Mouse (Mus musculus): ENCODE measurements at regions not wholly inside any gene's neighbourhood (a gene's known extent, or its start where the extent isn't known, plus 50 kb on each side); places are given as distances from the start of the nearest gene placed in this dataset.

DNA sequence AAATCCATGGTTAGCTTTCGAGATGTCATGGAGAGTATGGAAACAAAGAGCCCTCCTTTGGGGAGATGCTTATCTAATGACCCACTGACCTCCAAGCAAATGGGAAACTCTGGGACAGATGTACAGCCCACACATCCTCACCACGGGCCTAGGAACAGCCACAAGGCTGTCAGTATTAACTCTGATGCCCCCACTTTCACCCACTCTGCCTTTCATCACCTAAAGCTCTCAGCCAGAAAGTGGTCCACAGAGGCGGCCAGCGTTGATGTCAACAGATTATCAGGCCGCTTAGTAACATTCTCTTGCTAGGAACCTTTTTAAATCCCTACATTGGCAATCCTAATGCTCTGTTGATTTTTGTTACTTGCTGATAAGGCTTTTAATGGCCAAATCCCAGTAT is 1210.6 kb downstream of the Diaph3 start:
- Histone ChIP-seq H3ac (ENCODE audit: control insufficient read depth, insufficient read length) (no peak overlapping the region), H3K27me3 (ENCODE audit: control insufficient read depth, insufficient read depth, insufficient read length) (no peaks in the 10 kb centered on the region), H3K4me3 (no peak overlapping the region), H3K36me3 (ENCODE audit: control insufficient read depth, insufficient read depth) (no peaks in the 10 kb centered on the region), H3K4me2 (ENCODE audit: low read depth) (no peak overlapping the region), H3K79me2 (ENCODE audit: control insufficient read depth, insufficient read depth) (no peaks in the 10 kb centered on the region)
- no peak for TF ChIP-seq E2F4 (IDR thresholded peaks at IDR 0.05; ENCODE audit: insufficient read depth)
- TF ChIP-seq MYOD1 (IDR thresholded peaks at IDR 0.05; ENCODE audit: control insufficient read depth in 1 of 3, insufficient read length in 2 of 3, low read depth in 2 of 3), result peak in 1 of 3 experiments; percentile 22
- no peak for TF ChIP-seq POLR2AphosphoS2 (IDR thresholded peaks at IDR 0.05; ENCODE audit: insufficient read length, low read depth)
- TF ChIP-seq POLR2A (IDR thresholded peaks at IDR 0.05; ENCODE audit: insufficient read length, low read depth), result no peak

DNA sequence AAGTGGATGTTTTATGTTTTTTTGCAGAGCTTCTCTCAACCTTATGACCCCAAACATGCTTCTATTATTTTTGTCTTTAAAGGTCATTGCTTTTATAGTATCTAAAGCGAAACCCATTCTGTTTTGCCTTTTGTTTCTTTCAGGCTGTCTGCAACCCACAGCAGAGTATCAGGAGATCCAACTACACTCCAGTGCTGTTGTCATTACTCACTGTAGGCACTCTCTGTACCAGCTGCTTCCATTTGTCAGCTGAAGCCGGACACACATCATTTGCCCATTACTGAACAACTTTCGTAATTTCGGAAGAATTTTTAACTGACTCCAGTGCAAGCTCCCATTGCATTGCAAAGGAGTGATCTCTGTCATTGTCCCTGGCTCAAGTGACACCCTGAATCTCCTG is 1222.1 kb downstream of the Diaph3 start:
- Histone ChIP-seq H3K27me3 (ENCODE audit: control insufficient read depth, insufficient read depth, insufficient read length) (no peaks in the 10 kb centered on the region), H3K36me3 (ENCODE audit: control insufficient read depth, insufficient read depth) (no peaks in the 10 kb centered on the region), H3K4me3 (no peak overlapping the region), H3K4me2 (ENCODE audit: low read depth) (peak overlapping the region; percentile 39), H3K79me2 (ENCODE audit: control insufficient read depth, insufficient read depth) (no peaks in the 10 kb centered on the region), H3ac (ENCODE audit: control insufficient read depth, insufficient read length) (no peak overlapping the region)
- peak in 2 of 3 experiments; percentile 80 to 85 for TF ChIP-seq MYOD1 (IDR thresholded peaks at IDR 0.05; ENCODE audit: control insufficient read depth in 1 of 3, insufficient read length in 2 of 3, low read depth in 2 of 3)
- no peak for TF ChIP-seq CEBPB (IDR thresholded peaks at IDR 0.05; ENCODE audit: insufficient read depth, poor library complexity, severe bottlenecking)
- no peak for TF ChIP-seq POLR2AphosphoS2 (IDR thresholded peaks at IDR 0.05; ENCODE audit: insufficient read length, low read depth)
- TF ChIP-seq POLR2A (IDR thresholded peaks at IDR 0.05; ENCODE audit: insufficient read length, low read depth), result no peak
- no peak for TF ChIP-seq TCF12 (IDR thresholded peaks at IDR 0.05; ENCODE audit: insufficient read depth, poor library complexity, severe bottlenecking)

DNA sequence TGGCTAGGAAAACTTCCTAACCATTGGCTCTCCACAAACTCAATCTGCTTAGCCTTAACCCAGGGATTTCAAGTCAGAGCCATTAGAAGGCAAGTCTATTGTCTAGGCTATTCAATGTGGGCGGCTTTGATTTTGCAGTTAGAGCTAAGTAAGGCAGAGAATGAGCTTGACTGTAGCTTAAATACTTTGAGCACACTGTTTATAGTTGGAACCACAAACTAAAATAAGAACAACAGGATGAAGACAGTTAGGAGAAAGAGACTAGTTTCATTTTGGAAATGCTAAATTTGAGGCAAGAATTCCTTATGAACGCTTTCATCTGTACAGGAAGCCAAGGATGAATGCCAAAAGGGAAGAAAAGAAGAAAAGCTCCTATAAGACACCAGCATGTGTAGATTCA is 1225.3 kb downstream of the Diaph3 start:
- H3K4me3 ChIP-seq, result no peak overlapping the region

DNA sequence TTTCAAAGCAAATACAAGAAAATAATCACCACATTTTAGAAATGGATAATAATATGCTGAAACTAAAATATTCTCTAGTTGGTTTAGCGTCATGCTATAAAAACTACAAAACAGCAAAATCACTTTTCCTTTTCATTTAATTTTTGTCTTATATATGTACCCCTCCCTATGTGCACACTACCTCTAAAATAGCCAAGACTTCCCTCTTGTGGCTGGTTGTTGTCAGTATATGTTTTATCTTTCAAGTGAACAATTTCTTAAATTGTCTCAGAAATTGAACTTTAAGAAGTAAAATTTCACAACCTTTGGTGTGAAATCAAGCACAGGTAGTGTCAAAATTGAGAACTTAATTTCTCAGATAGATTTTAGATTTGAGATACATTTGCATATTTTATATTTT is 1243.1 kb downstream of the Diaph3 start:
- TF ChIP-seq E2F4 (IDR thresholded peaks at IDR 0.05; ENCODE audit: insufficient read depth) (no peak), CEBPB (IDR thresholded peaks at IDR 0.05; ENCODE audit: insufficient read depth, poor library complexity, severe bottlenecking) (no peak), MAX (IDR thresholded peaks at IDR 0.05; ENCODE audit: low read depth) (no peak), TCF12 (IDR thresholded peaks at IDR 0.05; ENCODE audit: insufficient read depth, poor library complexity, severe bottlenecking) (no peak)
- H3K36me3 ChIP-seq (ENCODE audit: control insufficient read depth, insufficient read depth), result no peaks in the 10 kb centered on the region
- no peaks in the 10 kb centered on the region for H3K27me3 ChIP-seq (ENCODE audit: control insufficient read depth, insufficient read depth, insufficient read length)
- H3K79me2 ChIP-seq (ENCODE audit: control insufficient read depth, insufficient read depth), result no peaks in the 10 kb centered on the region
- H3K4me2 ChIP-seq (ENCODE audit: low read depth), result no peak overlapping the region
- H3ac ChIP-seq (ENCODE audit: control insufficient read depth, insufficient read length), result no peak overlapping the region
- H3K4me3 ChIP-seq, result no peak overlapping the region

More for the DNA sequence above, 1225.3 kb downstream of the Diaph3 start:
- no peaks in the 10 kb centered on the region for H3K27me3 ChIP-seq (ENCODE audit: control insufficient read depth, insufficient read depth, insufficient read length)
- no peak for TF ChIP-seq POLR2AphosphoS2 (IDR thresholded peaks at IDR 0.05; ENCODE audit: insufficient read length, low read depth)
- TF ChIP-seq REST (IDR thresholded peaks at IDR 0.05; ENCODE audit: insufficient read depth, insufficient read length), result no peak
- no peak for TF ChIP-seq TCF12 (IDR thresholded peaks at IDR 0.05; ENCODE audit: insufficient read depth, poor library complexity, severe bottlenecking)
- TF ChIP-seq TCF3 (IDR thresholded peaks at IDR 0.05; ENCODE audit: insufficient read length, low read depth), result no peak
- TF ChIP-seq E2F4 (IDR thresholded peaks at IDR 0.05; ENCODE audit: insufficient read depth), result no peak
- no peak for TF ChIP-seq USF1 (IDR thresholded peaks at IDR 0.05; ENCODE audit: low read depth)
- TF ChIP-seq MAX (IDR thresholded peaks at IDR 0.05; ENCODE audit: low read depth), result no peak
- no peak for TF ChIP-seq SRF (IDR thresholded peaks at IDR 0.05; ENCODE audit: control insufficient read depth, insufficient read length, low read depth)
- TF ChIP-seq POLR2A (IDR thresholded peaks at IDR 0.05; ENCODE audit: insufficient read length, low read depth), result no peak
- no peak for TF ChIP-seq CEBPB (IDR thresholded peaks at IDR 0.05; ENCODE audit: insufficient read depth, poor library complexity, severe bottlenecking)
- TF ChIP-seq MYOD1 (IDR thresholded peaks at IDR 0.05; ENCODE audit: control insufficient read depth in 1 of 3, insufficient read length in 2 of 3, low read depth in 2 of 3), result no peak
- no peak for TF ChIP-seq MYOG (IDR thresholded peaks at IDR 0.05; ENCODE audit: control insufficient read depth in 1 of 3, insufficient read depth in 1 of 3, insufficient read length in 2 of 3, low read depth in 2 of 3)
- H3K4me2 ChIP-seq (ENCODE audit: low read depth), result no peak overlapping the region
- H3K79me2 ChIP-seq (ENCODE audit: control insufficient read depth, insufficient read depth), result no peaks in the 10 kb centered on the region
- no peaks in the 10 kb centered on the region for H3K36me3 ChIP-seq (ENCODE audit: control insufficient read depth, insufficient read depth)
- no peak overlapping the region for H3ac ChIP-seq (ENCODE audit: control insufficient read depth, insufficient read length)

DNA sequence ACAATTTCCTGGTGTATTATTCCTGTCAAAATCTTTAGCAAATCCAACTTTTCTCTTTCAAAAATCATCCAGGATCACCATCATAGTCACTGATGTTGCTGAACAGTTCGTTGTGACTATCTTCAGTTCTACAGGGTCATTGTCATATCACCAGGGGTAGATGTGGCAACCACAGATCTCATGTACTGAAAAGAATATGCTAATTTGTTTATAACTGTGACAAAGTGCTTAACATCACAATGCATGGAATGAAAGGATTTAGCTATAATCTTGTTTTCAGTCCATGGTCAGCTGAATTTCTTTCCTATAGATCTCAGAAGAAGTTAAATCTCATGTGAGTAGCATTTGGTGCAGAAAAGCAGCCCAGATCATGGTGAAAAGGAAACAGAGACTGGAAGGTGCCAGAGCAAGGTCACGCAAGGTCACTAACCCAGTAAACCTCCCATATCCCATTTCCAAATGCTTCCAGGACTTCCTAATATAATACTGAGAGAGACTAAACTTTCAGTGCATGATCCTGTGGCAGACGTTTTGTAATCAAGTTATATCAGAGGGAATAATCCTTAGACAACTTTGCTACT is 1279.6 kb downstream of the Diaph3 start:
- no peak overlapping the region for H3K4me2 ChIP-seq (ENCODE audit: low read depth)
- no peak overlapping the region for H3ac ChIP-seq (ENCODE audit: control insufficient read depth, insufficient read length)
- no peak for TF ChIP-seq TCF12 (IDR thresholded peaks at IDR 0.05; ENCODE audit: insufficient read depth, poor library complexity, severe bottlenecking)
- no peak for TF ChIP-seq MYOG (IDR thresholded peaks at IDR 0.05; ENCODE audit: control insufficient read depth in 1 of 3, insufficient read depth in 1 of 3, insufficient read length in 2 of 3, low read depth in 2 of 3)
- no peak for TF ChIP-seq MAX (IDR thresholded peaks at IDR 0.05; ENCODE audit: low read depth)
- no peak for TF ChIP-seq E2F4 (IDR thresholded peaks at IDR 0.05; ENCODE audit: insufficient read depth)
- TF ChIP-seq TCF3 (IDR thresholded peaks at IDR 0.05; ENCODE audit: insufficient read length, low read depth), result no peak
- H3K27me3 ChIP-seq (ENCODE audit: control insufficient read depth, insufficient read depth, insufficient read length), result no peaks in the 10 kb centered on the region
- no peaks in the 10 kb centered on the region for H3K79me2 ChIP-seq (ENCODE audit: control insufficient read depth, insufficient read depth)
- no peak overlapping the region for H3K4me3 ChIP-seq
- no peaks in the 10 kb centered on the region for H3K36me3 ChIP-seq (ENCODE audit: control insufficient read depth, insufficient read depth)
